Mouse (Mus musculus) myocyte (in vitro differentiated cells): ENCODE measurements around the gene Vps36. TPM values are rescaled to one million over a fixed set of nuclear protein-coding genes. Genes with fewer than 3 reads are reported as not detected.

ENCODE experiments used
- H3K27me3 ChIP-seq: one replicate; pipeline ENCODE4 v1.6.1; 2011; ENCODE audit not compliant: control insufficient read depth, insufficient read depth, insufficient read length
- H3K36me3 ChIP-seq: one replicate; pipeline ENCODE4 v1.6.1; 2011; ENCODE audit not compliant: control insufficient read depth, insufficient read depth
- H3K4me2 ChIP-seq: one replicate; pipeline ENCODE4 v1.6.1; 2011; ENCODE audit warnings: low read depth, control low read depth
- H3K4me3 ChIP-seq: one replicate; pipeline ENCODE4 v1.5.1; 2011; ENCODE audit warnings: mild to moderate bottlenecking, control low read depth, moderate library complexity
- H3K79me2 ChIP-seq: one replicate; pipeline ENCODE4 v1.6.1; 2011; ENCODE audit not compliant: control insufficient read depth, insufficient read depth
- H3ac ChIP-seq: one replicate; pipeline ENCODE4 v1.6.1; 2011; ENCODE audit not compliant: control insufficient read depth, insufficient read length
- CEBPB ChIP-seq: IDR thresholded peaks from 2 replicates; pipeline ENCODE4 v1.6.1; 2011; ENCODE audit warnings: mild to moderate bottlenecking, moderate library complexity; ENCODE audit not compliant: poor library complexity, insufficient read depth, severe bottlenecking
- E2F4 ChIP-seq: IDR thresholded peaks from one replicate; pipeline ENCODE4 v1.6.1; 2011; ENCODE audit warnings: mild to moderate bottlenecking, control low read depth, moderate library complexity; ENCODE audit not compliant: insufficient read depth
- MAX ChIP-seq: IDR thresholded peaks from one replicate; pipeline ENCODE4 v1.6.1; 2011; ENCODE audit warnings: low read depth, mild to moderate bottlenecking, control low read depth
- MYOD1 ChIP-seq, 3 experiments: IDR thresholded peaks; one replicate each; pipeline ENCODE4 v1.6.1; 2011; ENCODE audit warnings: control low read depth in 2 of 3, low read depth in 2 of 3, mild to moderate bottlenecking in 2 of 3, moderate library complexity in 1 of 3; ENCODE audit not compliant: insufficient read length in 2 of 3, control insufficient read depth in 1 of 3
- MYOG ChIP-seq, 3 experiments: IDR thresholded peaks; one replicate each; pipeline ENCODE4 v1.6.1; 2011; ENCODE audit warnings: control low read depth in 2 of 3, low read depth in 2 of 3, mild to moderate bottlenecking in 2 of 3; ENCODE audit not compliant: insufficient read length in 2 of 3, control insufficient read depth in 1 of 3, insufficient read depth in 1 of 3
- POLR2A ChIP-seq: IDR thresholded peaks from one replicate; pipeline ENCODE4 v1.6.1; 2011; ENCODE audit warnings: low read depth, mild to moderate bottlenecking, control low read depth, moderate library complexity; ENCODE audit not compliant: insufficient read length
- POLR2AphosphoS2 ChIP-seq: IDR thresholded peaks from one replicate; pipeline ENCODE4 v1.6.1; 2011; ENCODE audit warnings: low read depth, control low read depth; ENCODE audit not compliant: insufficient read length
- REST ChIP-seq: IDR thresholded peaks from one replicate; pipeline ENCODE4 v1.6.1; 2011; ENCODE audit warnings: mild to moderate bottlenecking, control low read depth, moderate library complexity; ENCODE audit not compliant: insufficient read depth, insufficient read length
- SRF ChIP-seq: IDR thresholded peaks from one replicate; pipeline ENCODE4 v1.6.1; 2011; ENCODE audit warnings: low read depth; ENCODE audit not compliant: control insufficient read depth, insufficient read length
- TCF12 ChIP-seq: IDR thresholded peaks from one replicate; pipeline ENCODE4 v1.6.1; 2011; ENCODE audit warnings: mild to moderate bottlenecking, control low read depth; ENCODE audit not compliant: poor library complexity, insufficient read depth, severe bottlenecking
- TCF3 ChIP-seq: IDR thresholded peaks from one replicate; pipeline ENCODE4 v1.6.1; 2011; ENCODE audit warnings: low read depth, control low read depth; ENCODE audit not compliant: insufficient read length
- USF1 ChIP-seq: IDR thresholded peaks from one replicate; pipeline ENCODE4 v1.6.1; 2011; ENCODE audit warnings: low read depth, mild to moderate bottlenecking, control low read depth, moderate library complexity
- polyA plus RNA-seq: library from polyadenylated mRNA; unstranded; fragments of >200 nt; fragmentation: generic; extraction: Trizol; gene quantifications from one replicate; pipeline ENCODE4 v1.2.1, GENCODE M21; 2012; ENCODE audit warnings: missing spikeins

Vps36 gene
- polyA plus RNA-seq, 1 experiment: 19.1 TPM

DNA sequence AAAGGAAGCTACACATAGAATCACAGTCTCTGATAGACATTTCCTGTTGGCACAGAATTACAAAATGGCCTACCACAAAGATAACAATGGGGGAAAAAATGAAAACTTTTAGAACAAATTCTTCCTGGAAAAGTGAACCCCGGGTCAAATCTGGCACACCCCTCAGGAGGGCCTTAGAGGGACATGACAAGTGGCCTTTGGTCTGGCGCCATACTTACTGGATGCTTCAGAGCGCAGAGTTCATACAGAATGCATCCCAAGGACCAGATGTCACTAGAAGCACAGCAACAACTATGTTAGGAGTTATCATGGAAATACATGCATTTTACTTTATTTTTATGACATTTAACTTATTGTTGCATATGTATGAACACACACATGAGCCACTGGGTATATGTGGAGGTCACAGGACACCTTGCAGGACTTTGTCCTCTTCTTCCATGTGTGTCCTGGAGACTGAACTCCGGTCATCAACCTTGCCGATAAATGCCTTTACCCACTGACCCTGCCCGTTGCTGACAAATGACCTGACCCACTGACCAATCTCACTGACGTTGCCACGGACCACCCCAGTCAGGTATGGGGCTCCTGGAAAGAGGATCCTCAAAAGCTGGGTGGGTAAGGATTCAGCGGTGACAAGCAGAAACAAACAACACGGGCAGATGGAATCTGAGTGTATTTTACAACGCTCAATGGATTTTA, 42.8 kb upstream of the Vps36 start:
- H3K4me2 ChIP-seq: no peak overlapping the region
- no peak overlapping the region for H3K4me3 ChIP-seq
- H3K27me3 ChIP-seq: no peaks in the 10 kb centered on the region

DNA sequence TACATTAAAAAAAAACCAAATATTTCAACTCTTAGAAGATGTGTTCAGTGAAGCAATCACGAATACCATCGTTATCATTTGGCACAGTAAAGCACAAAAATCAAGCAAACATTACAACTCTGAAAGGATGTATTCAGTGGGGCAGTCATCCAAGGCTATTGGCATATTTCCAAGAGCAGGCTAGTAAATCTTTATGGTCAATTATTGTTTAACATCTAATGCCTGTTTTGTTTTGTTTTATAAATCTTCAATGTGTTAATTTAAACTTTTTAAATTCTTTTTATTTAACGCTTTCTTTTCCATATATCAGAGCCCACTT, 42.3 kb upstream of the Vps36 start:
- Histone ChIP-seq H3K4me3 (no peak overlapping the region), H3K36me3 (no peaks in the 10 kb centered on the region), H3K79me2 (no peaks in the 10 kb centered on the region), H3ac (no peak overlapping the region), H3K4me2 (no peak overlapping the region), H3K27me3 (no peaks in the 10 kb centered on the region)
- TF ChIP-seq MYOD1 (IDR thresholded peaks at IDR 0.05; ENCODE audit: control insufficient read depth in 1 of 3, insufficient read length in 2 of 3, low read depth in 2 of 3): no peak
- no peak for TF ChIP-seq MAX
- TF ChIP-seq REST: no peak
- TF ChIP-seq E2F4: no peak
- no peak for TF ChIP-seq CEBPB

More for the DNA sequence above, 42.8 kb upstream of the Vps36 start:
- Histone ChIP-seq H3ac (no peak overlapping the region), H3K79me2 (no peaks in the 10 kb centered on the region), H3K36me3 (no peaks in the 10 kb centered on the region)
- TF ChIP-seq E2F4: no peak
- no peak for TF ChIP-seq CEBPB
- no peak for TF ChIP-seq SRF
- no peak for TF ChIP-seq MYOG (IDR thresholded peaks at IDR 0.05; ENCODE audit: control insufficient read depth in 1 of 3, insufficient read depth in 1 of 3, insufficient read length in 2 of 3, low read depth in 2 of 3)
- no peak for TF ChIP-seq POLR2AphosphoS2
- TF ChIP-seq TCF12: no peak
- no peak for TF ChIP-seq MYOD1 (IDR thresholded peaks at IDR 0.05; ENCODE audit: control insufficient read depth in 1 of 3, insufficient read length in 2 of 3, low read depth in 2 of 3)
- no peak for TF ChIP-seq REST
- TF ChIP-seq USF1: no peak
- TF ChIP-seq POLR2A: no peak
- no peak for TF ChIP-seq TCF3
- no peak for TF ChIP-seq MAX

DNA sequence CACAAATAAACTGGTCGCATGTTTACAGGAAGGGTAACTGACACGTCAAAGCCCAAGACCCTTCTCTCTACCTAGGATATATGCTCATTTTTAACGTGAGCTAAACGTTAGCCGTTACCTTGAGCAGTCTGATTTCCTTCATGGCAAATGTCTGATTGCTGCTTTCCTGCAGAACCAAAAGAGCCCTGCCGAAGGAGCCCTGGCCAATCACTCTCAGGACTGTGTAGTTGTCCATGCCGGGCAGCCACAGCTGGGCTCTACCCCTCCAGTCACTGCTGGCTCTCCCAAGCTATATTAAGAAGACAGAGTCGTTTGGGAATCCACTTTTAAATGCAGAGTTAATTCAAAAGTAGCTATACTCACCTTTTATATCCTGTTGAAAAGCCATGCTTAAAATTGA, 30.4 kb upstream of the Vps36 start:
- Histone ChIP-seq H3K36me3 (no peaks in the 10 kb centered on the region), H3ac (no peak overlapping the region), H3K4me3 (no peak overlapping the region), H3K79me2 (no peaks in the 10 kb centered on the region), H3K27me3 (no peaks in the 10 kb centered on the region), H3K4me2 (no peak overlapping the region)
- TF ChIP-seq POLR2AphosphoS2 (no peak), USF1 (no peak), E2F4 (no peak), MYOG (IDR thresholded peaks at IDR 0.05; ENCODE audit: control insufficient read depth in 1 of 3, insufficient read depth in 1 of 3, insufficient read length in 2 of 3, low read depth in 2 of 3) (no peak), TCF3 (no peak), SRF (no peak), REST (no peak), MAX (no peak), CEBPB (no peak), TCF12 (no peak), MYOD1 (IDR thresholded peaks at IDR 0.05; ENCODE audit: control insufficient read depth in 1 of 3, insufficient read length in 2 of 3, low read depth in 2 of 3) (no peak), POLR2A (no peak)

DNA sequence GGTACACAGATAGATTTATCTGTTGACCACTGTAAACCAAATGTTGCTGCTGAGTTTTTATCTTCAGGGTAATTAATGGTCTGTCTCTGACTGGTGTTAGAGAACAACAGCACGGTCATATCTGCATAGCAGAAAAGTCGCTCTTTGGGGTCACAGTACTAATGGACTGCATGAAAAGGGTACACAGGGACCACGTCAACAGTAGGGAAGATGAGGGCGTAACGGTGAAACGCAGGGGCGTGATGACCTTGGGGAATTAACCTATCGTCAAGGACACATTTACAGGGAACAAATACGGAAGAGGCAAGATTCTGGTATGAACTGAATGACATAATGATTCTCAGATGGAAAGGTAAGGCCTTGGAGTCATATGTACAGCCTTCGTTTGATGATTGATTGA, 28.2 kb upstream of the Vps36 start:
- Histone ChIP-seq H3K4me2 (no peak overlapping the region), H3K4me3 (no peak overlapping the region), H3K79me2 (no peaks in the 10 kb centered on the region), H3K36me3 (no peaks in the 10 kb centered on the region), H3K27me3 (no peaks in the 10 kb centered on the region), H3ac (no peak overlapping the region)
- no peak for TF ChIP-seq REST
- TF ChIP-seq SRF: no peak
- TF ChIP-seq POLR2AphosphoS2: no peak
- no peak for TF ChIP-seq TCF12
- no peak for TF ChIP-seq MAX

DNA sequence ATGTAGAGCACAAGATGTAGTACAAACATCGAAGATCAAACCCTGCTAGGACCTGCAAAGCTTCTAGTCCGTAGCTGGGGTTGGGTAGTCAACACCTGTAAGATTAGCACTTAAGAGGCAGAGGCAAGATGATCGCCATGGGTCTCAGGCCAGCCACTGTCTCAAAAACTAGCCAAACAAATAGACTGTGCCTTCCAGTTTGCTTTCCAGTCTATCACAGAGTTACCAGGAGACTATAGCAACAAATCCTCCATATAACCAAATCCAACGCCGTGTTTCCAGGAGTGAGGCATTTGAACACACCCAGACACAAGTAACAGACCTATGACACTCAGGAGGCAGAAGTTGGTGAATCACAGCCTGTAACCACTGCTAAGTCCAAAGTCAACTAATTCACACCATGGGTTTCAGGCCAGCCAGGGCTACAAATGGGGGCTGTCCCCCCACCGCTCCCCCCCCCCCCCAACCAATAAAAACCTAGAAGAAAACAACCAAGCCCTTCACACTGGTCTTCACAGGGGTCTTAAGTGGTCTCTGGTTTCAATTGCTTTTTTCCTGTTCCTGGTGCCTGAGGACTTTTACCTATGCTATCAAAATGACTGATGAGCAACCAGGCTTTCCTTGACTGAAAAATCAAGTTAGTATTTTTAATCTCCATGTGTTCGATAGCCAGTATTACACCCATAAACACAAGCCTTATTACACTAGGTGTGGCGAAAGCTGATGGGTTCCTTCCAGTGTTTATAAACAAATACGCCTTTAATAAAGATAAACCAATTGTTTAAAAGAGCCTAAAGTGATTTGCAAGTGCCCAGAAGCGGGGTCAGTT, 27.1 kb upstream of the Vps36 start:
- Histone ChIP-seq H3K27me3 (no peaks in the 10 kb centered on the region), H3K79me2 (no peaks in the 10 kb centered on the region), H3K4me2 (peak overlapping the region; percentile 81), H3K4me3 (peak overlapping the region; percentile 28), H3ac (no peak overlapping the region), H3K36me3 (no peaks in the 10 kb centered on the region)
- TF ChIP-seq CEBPB (no peak), USF1 (no peak), TCF3 (no peak), E2F4 (no peak), POLR2A (no peak), SRF (no peak), MYOG (IDR thresholded peaks at IDR 0.05; ENCODE audit: control insufficient read depth in 1 of 3, insufficient read depth in 1 of 3, insufficient read length in 2 of 3, low read depth in 2 of 3) (no peak)
